Mouse (Mus musculus): Measurements from ENCODE around the gene Sppl2b.

GRCm38 (mm10) chr10:80805925-80806324 is 49.1 kb upstream of the Sppl2b start:
- TF ChIP-seq CTCF (IDR thresholded peaks at IDR 0.05; ENCODE audit: low read depth, low read length) (peak; percentile 58), POLR2A (IDR thresholded peaks at IDR 0.05; ENCODE audit: borderline replicate concordance, low read depth, low read length) (no peak)
